8 mouse cellular contexts compared by ENCODE assay signal in genomic region chr5:52783251-52783620, GRCm38 (mm10). TPM values are rescaled to one million over a fixed set of nuclear protein-coding genes. Genes with fewer than 3 reads are reported as not detected.
DNase-seq lines count a peak whose midpoint lies in the region; ATAC-seq and TF ChIP-seq lines count a peak whose summit lies in the region.

No protein-coding gene starts in this region.

- H3K36me3 ChIP-seq in testis, adult 2 months (ENCODE audit: control insufficient read depth, insufficient read depth, low read length) = no peaks in the 10 kb centered on the region
- peaks cover 23% of the 10 kb centered on the region for H3K36me3 ChIP-seq in limb, embryonic 15.5 days
- H3K36me3 ChIP-seq in stomach, embryonic 16.5 days (ENCODE audit: control insufficient read depth, insufficient read depth, low read length) = peaks cover 5% of the 10 kb centered on the region; the same call in 1 of the 2 replicates

- TF ChIP-seq CTCF in testis, adult 2 months (IDR thresholded peaks at IDR 0.05; ENCODE audit: control insufficient read depth, insufficient read depth, insufficient replicate concordance, low read depth, low read length) = no peak

- peak overlapping the region; percentile 100 for H3K4me3 ChIP-seq in testis, adult 2 months (ENCODE audit: control insufficient read depth, low read depth, low read length)
- H3K4me3 ChIP-seq in limb, embryonic 15.5 days = peak overlapping the region; percentile 90
- H3K4me3 ChIP-seq in stomach, embryonic 16.5 days (replicated peaks; ENCODE audit: low read length) = peak overlapping the region; percentile 92

- intact Hi-C loops in left cerebral cortex, postnatal 36 days (cut with DNase I) = loop anchor here (10.0 kb wide), 1 partner anchor 118 kb away; the partner anchor contains the start of gene Sepsecs

- TF ChIP-seq POLR2A in testis, adult 2 months (IDR thresholded peaks at IDR 0.05; ENCODE audit: control insufficient read depth, low read depth, low read length) = no peak

- no peaks in the 10 kb centered on the region for H3K27me3 ChIP-seq in testis, adult 2 months (ENCODE audit: control insufficient read depth, insufficient read depth, low read length)
- H3K27me3 ChIP-seq in limb, embryonic 15.5 days = no peaks in the 10 kb centered on the region
- no peaks in the 10 kb centered on the region for H3K27me3 ChIP-seq in stomach, embryonic 16.5 days (ENCODE audit: control insufficient read depth, insufficient read depth, low read length)

- H3K9ac ChIP-seq in limb, embryonic 15.5 days = peak overlapping the region; percentile 75
- peak overlapping the region; percentile 91 for H3K9ac ChIP-seq in stomach, embryonic 16.5 days (ENCODE audit: low read length)

- H3K4me1 ChIP-seq in testis, adult 2 months (ENCODE audit: control insufficient read depth, insufficient read depth, low read length) = no peaks in the 10 kb centered on the region
- H3K4me1 ChIP-seq in limb, embryonic 15.5 days = no peaks in the 10 kb centered on the region
- no peaks in the 10 kb centered on the region for H3K4me1 ChIP-seq in stomach, embryonic 16.5 days (ENCODE audit: control insufficient read depth, insufficient read depth, low read length)

- WGBS in limb, embryonic 15.5 days = 0% methylated on average over 9 of the region's 9 CpGs
- under 1% methylated on average over 9 of the region's 9 CpGs for WGBS in stomach, embryonic 16.5 days

- no peaks in the 10 kb centered on the region for H3K9me3 ChIP-seq in limb, embryonic 15.5 days
- H3K9me3 ChIP-seq in stomach, embryonic 16.5 days (replicated peaks; ENCODE audit: control insufficient read depth, low read length) = no peaks in the 10 kb centered on the region

- H3K4me2 ChIP-seq in limb, embryonic 15.5 days = peak overlapping the region; percentile 55
- H3K4me2 ChIP-seq in stomach, embryonic 16.5 days (ENCODE audit: low read depth, low read length) = peak overlapping the region; percentile 73

- no peak for DNase-seq in testis, postnatal 14 days (ENCODE audit: low spot score)
- no peak for DNase-seq in ovary, postnatal 14 days (ENCODE audit: low spot score)
- no peak for DNase-seq in urinary bladder, postnatal 4 days (ENCODE audit: low spot score in 2 of 2)
- DNase-seq in left cerebral cortex, postnatal 36 days (ENCODE audit: low spot score in 2 of 2) = no peak

- peak overlapping the region; percentile 89 for H3K27ac ChIP-seq in testis, adult 2 months (ENCODE audit: control insufficient read depth, insufficient read depth, low read depth, low read length)
- peak overlapping the region; percentile 81 for H3K27ac ChIP-seq in limb, embryonic 15.5 days
- peak overlapping the region; percentile 42; the same call in 1 of the 2 replicates for H3K27ac ChIP-seq in stomach, embryonic 16.5 days (ENCODE audit: low read length)

- peak; percentile 28 for ATAC-seq in erythroid progenitor cell, adult 5-6 weeks (replicated peaks; ENCODE audit: low FRiP score, poor library complexity, severe bottlenecking)
- ATAC-seq in limb, embryonic 15.5 days (ENCODE audit: insufficient number of reproducible peaks, low FRiP score, low TSS enrichment, low read depth) = no peak; the same call in 1 of the 2 replicates
- ATAC-seq in stomach, embryonic 16.5 days (ENCODE audit: insufficient read depth, low FRiP score) = peak; percentile 49; the same call in 1 of the 2 replicates

RNA-seq across cellular contexts. Expression of gene Zcchc4, which starts 8.0 kb away (rescaled TPM):
- 3.9 and 4.1 TPM in 2 replicates for polyA plus RNA-seq in testis, adult 2 months (2012; rRNA removed)
- 14.1 and 16.8 TPM in 2 replicates for total RNA-seq in erythroid progenitor cell, adult 5-6 weeks (2015; ENCODE audit: low replicate concordance)
- total RNA-seq in erythroid progenitor cell, adult 5-6 weeks (2017; ENCODE audit: low replicate concordance) = 14.8 and 16.0 TPM in 2 replicates
- polyA plus RNA-seq in limb, embryonic 15.5 days (2015; fragmentation: Nextera tagmentation; extraction: Ambion mirVana) = 12.6 and 14.6 TPM in 2 replicates
- polyA plus RNA-seq in stomach, embryonic 16.5 days (2015; fragmentation: Nextera tagmentation; extraction: Ambion mirVana) = 11.5 and 12.9 TPM in 2 replicates
- 10 to 100 TPM in 1 of 2 experiments, 1 to 10 TPM in 1; 9.0 to 10.5 TPM for total RNA-seq in left cerebral cortex, postnatal 36 days (2021)

RNA-seq across cellular contexts. Expression of gene Pi4k2b, which starts 41.9 kb away (rescaled TPM):
- polyA plus RNA-seq in testis, adult 2 months (2012; rRNA removed) = 65.9 and 78.2 TPM in 2 replicates
- 68.3 and 81.1 TPM in 2 replicates for total RNA-seq in erythroid progenitor cell, adult 5-6 weeks (2015; ENCODE audit: low replicate concordance)
- total RNA-seq in erythroid progenitor cell, adult 5-6 weeks (2017; ENCODE audit: low replicate concordance) = 80.4 and 123 TPM in 2 replicates
- 16.9 and 19.0 TPM in 2 replicates for polyA plus RNA-seq in limb, embryonic 15.5 days (2015; fragmentation: Nextera tagmentation; extraction: Ambion mirVana)
- polyA plus RNA-seq in stomach, embryonic 16.5 days (2015; fragmentation: Nextera tagmentation; extraction: Ambion mirVana) = 20.5 and 22.5 TPM in 2 replicates
- 1 to 10 TPM; 2.2 to 2.3 TPM for total RNA-seq in left cerebral cortex, postnatal 36 days (2021)

RNA-seq across cellular contexts. Expression of gene Anapc4, which starts 50.6 kb away (rescaled TPM):
- 17.7 and 22.4 TPM in 2 replicates for polyA plus RNA-seq in testis, adult 2 months (2012; rRNA removed)
- total RNA-seq in erythroid progenitor cell, adult 5-6 weeks (2015; ENCODE audit: low replicate concordance) = 15.5 and 16.2 TPM in 2 replicates
- 22.3 and 55.4 TPM in 2 replicates for total RNA-seq in erythroid progenitor cell, adult 5-6 weeks (2017; ENCODE audit: low replicate concordance)
- 106 TPM in 2 replicates for polyA plus RNA-seq in limb, embryonic 15.5 days (2015; fragmentation: Nextera tagmentation; extraction: Ambion mirVana)
- 95.1 and 97.0 TPM in 2 replicates for polyA plus RNA-seq in stomach, embryonic 16.5 days (2015; fragmentation: Nextera tagmentation; extraction: Ambion mirVana)
- total RNA-seq in left cerebral cortex, postnatal 36 days (2021) = 10 to 100 TPM; 58.8 to 69.1 TPM
